Mouse (Mus musculus) lung, postnatal 0 days (tissue): ENCODE data around the gene Gdpd5. TPM values are rescaled to one million over a fixed set of nuclear protein-coding genes. Genes with fewer than 3 reads are reported as not detected.
A peak's percentile ranks its signal among the peaks of the same experiment; 100 is the strongest.
"Not testable (repeated sequence)": the region's sequence is repeated elsewhere in the genome, so short reads cannot be mapped to it uniquely, and the experiment has no call there.

Source experiments
- ATAC-seq: fragments of 200-750 bp; cut with Nextera tagmentation; 2 replicates; pipeline ENCODE4 v1.8.0; 2017; ENCODE audit warnings: moderate library complexity
- DNase-seq: peaks from one replicate; pipeline ENCODE4 v3.0.0-alpha.2; 2016; ENCODE audit warnings: low spot score
- H3K27ac ChIP-seq: fragments of 300-500 bp; sonication (generic); 2 replicates; pipeline ENCODE4 v1.5.1; 2014; ENCODE audit warnings: antibody characterized with exemption, mild to moderate bottlenecking, low read length, mixed read lengths
- H3K27me3 ChIP-seq: fragments of 300-500 bp; sonication (generic); replicated peaks from 2 replicates; pipeline ENCODE4 v1.6.1; 2014; ENCODE audit warnings: low read length, mixed read lengths; ENCODE audit not compliant: insufficient read depth
- H3K36me3 ChIP-seq: fragments of 300-500 bp; sonication (generic); 2 replicates; pipeline ENCODE4 v1.6.1; 2014; ENCODE audit warnings: low read length, mixed read lengths; ENCODE audit not compliant: insufficient read depth
- H3K4me1 ChIP-seq: fragments of 300-500 bp; sonication (generic); 2 replicates; pipeline ENCODE4 v1.6.1; 2014; ENCODE audit warnings: antibody characterized with exemption, low read depth, low read length, mixed read lengths; ENCODE audit not compliant: insufficient read depth
- H3K4me2 ChIP-seq: fragments of 300-500 bp; sonication (generic); replicated peaks from 2 replicates; pipeline ENCODE4 v1.6.1; 2014; ENCODE audit warnings: low read depth, mild to moderate bottlenecking, low read length, moderate library complexity, mixed read lengths
- H3K4me3 ChIP-seq: fragments of 300-500 bp; sonication (generic); 2 replicates; pipeline ENCODE4 v1.5.1; 2014; ENCODE audit warnings: low read depth, low read length
- H3K9ac ChIP-seq: fragments of 300-500 bp; sonication (generic); replicated peaks from 2 replicates; pipeline ENCODE4 v1.6.1; 2014; ENCODE audit warnings: low read depth, mild to moderate bottlenecking
- H3K9me3 ChIP-seq: fragments of 300-500 bp; sonication (generic); 2 replicates; pipeline ENCODE4 v1.6.1; 2016; ENCODE audit warnings: low read length, mixed read lengths
- CTCF ChIP-seq: IDR thresholded peaks from 2 replicates; pipeline ENCODE4 v1.5.1; 2016; ENCODE audit warnings: antibody characterized with exemption, mild to moderate bottlenecking
- EP300 ChIP-seq: IDR thresholded peaks from 2 replicates; pipeline ENCODE4 v1.6.1; 2016; ENCODE audit warnings: antibody characterized with exemption, mild to moderate bottlenecking, control low read depth
- WGBS: fragments of 180-500 bp; shearing (Covaris S2); extraction: QIAGEN DNeasy Blood & Tissue Kit; methylation state at CpG from one replicate; pipeline ENCODE4 v1.1.7; 2014; 5-methylcytosine and 5-hydroxymethylcytosine counted together
- polyA plus RNA-seq: library from polyadenylated mRNA; unstranded; fragments of >200 nt; fragmentation: Nextera tagmentation; extraction: Ambion mirVana; gene quantifications from 2 replicates; pipeline ENCODE4 v1.2.1, GENCODE M21; 2015

Gdpd5 gene
- polyA plus RNA-seq, 1 experiment from 2014 or later, result 18.7 TPM

GRCm38 (mm10) chr7:99365069-99365468 is 16.1 kb upstream of the Gdpd5 start:
- H3K9ac ChIP-seq, result no peak overlapping the region
- no peaks in the 10 kb centered on the region for H3K9me3 ChIP-seq
- no peak overlapping the region for H3K27ac ChIP-seq
- DNase-seq, result peak; percentile 90
- peaks cover 5% of the 10 kb centered on the region; the same call in 1 of the 2 replicates for H3K4me1 ChIP-seq
- no peaks in the 10 kb centered on the region for H3K36me3 ChIP-seq
- H3K4me3 ChIP-seq, result no peak overlapping the region
- TF ChIP-seq EP300, result no peak
- TF ChIP-seq CTCF, result peak; percentile 99
- WGBS, result 2% methylated on average over 5 of the region's 5 CpGs
- no peaks in the 10 kb centered on the region for H3K27me3 ChIP-seq
- no peak overlapping the region for H3K4me2 ChIP-seq
- ATAC-seq, result 0 out of 2 replicates have a peak, but pooled peaks have one; percentile 7

- TF ChIP-seq EP300, result no peak
- TF ChIP-seq CTCF, result no peak
- DNase-seq, result no peak
- no peak overlapping the region for H3K4me2 ChIP-seq
- WGBS, result 63% methylated on average over 6 of the region's 6 CpGs
- H3K27me3 ChIP-seq, result no peaks in the 10 kb centered on the region
- no peaks in the 10 kb centered on the region for H3K9me3 ChIP-seq
- H3K4me3 ChIP-seq, result no peak overlapping the region
- no peaks in the 10 kb centered on the region for H3K36me3 ChIP-seq
- H3K9ac ChIP-seq, result no peak overlapping the region
- ATAC-seq, result no peak
- no peaks in the 10 kb centered on the region for H3K4me1 ChIP-seq
- H3K27ac ChIP-seq, result no peak overlapping the region
Measured at GRCm38 (mm10) chr7:99366716-99367115, 14.5 kb upstream of the Gdpd5 start.

- DNase-seq, H3K9ac ChIP-seq, H3K4me2 ChIP-seq, H3K9me3 ChIP-seq, H3K27ac ChIP-seq, H3K4me1 ChIP-seq, H3K27me3 ChIP-seq, H3K4me3 ChIP-seq, H3K36me3 ChIP-seq: not testable (repeated sequence)
- TF ChIP-seq CTCF, result peak; percentile 62
- peak; percentile 57 for ATAC-seq
- WGBS, result 65% methylated on average over 3 of the region's 3 CpGs
Measured at GRCm38 (mm10) chr7:99374325-99374724, 6.9 kb upstream of the Gdpd5 start.

GRCm38 (mm10) chr7:99375455-99375854 is 5.8 kb upstream of the Gdpd5 start:
- Histone ChIP-seq H3K27ac (no peak overlapping the region), H3K4me2 (no peak overlapping the region), H3K4me3 (no peak overlapping the region), H3K4me1 (0 out of 2 replicates have a peak, but pooled peaks cover 2% of the 10 kb centered on the region), H3K9me3 (no peaks in the 10 kb centered on the region), H3K9ac (no peak overlapping the region), H3K27me3 (no peaks in the 10 kb centered on the region), H3K36me3 (no peaks in the 10 kb centered on the region)
- DNase-seq, result peak; percentile 67
- no peak for ATAC-seq
- 2% methylated on average over 4 of the region's 4 CpGs for WGBS
- TF ChIP-seq CTCF (peak; percentile 91), EP300 (no peak)

GRCm38 (mm10) chr7:99378870-99379269 is 2.3 kb upstream of the Gdpd5 start:
- H3K9me3 ChIP-seq, result no peaks in the 10 kb centered on the region
- H3K36me3 ChIP-seq, result no peaks in the 10 kb centered on the region
- H3K9ac ChIP-seq, result no peak overlapping the region
- no peak overlapping the region for H3K27ac ChIP-seq
- WGBS, result 56% methylated on average over 8 of the region's 8 CpGs
- no peak for TF ChIP-seq CTCF
- TF ChIP-seq EP300, result no peak
- peaks cover 19% of the 10 kb centered on the region for H3K4me1 ChIP-seq
- H3K27me3 ChIP-seq, result no peaks in the 10 kb centered on the region
- H3K4me2 ChIP-seq, result no peak overlapping the region
- DNase-seq (no peak), ATAC-seq (no peak)
- no peak overlapping the region for H3K4me3 ChIP-seq

- TF ChIP-seq EP300 (no peak), CTCF (peak; percentile 57)
- H3K27me3 ChIP-seq, result no peaks in the 10 kb centered on the region
- no peak for DNase-seq
- ATAC-seq, result peak; percentile 40
- peak overlapping the region; percentile 66 for H3K4me3 ChIP-seq
- H3K27ac ChIP-seq, result peak overlapping the region; percentile 73
- WGBS, result 2% methylated on average over 24 of the region's 24 CpGs
- H3K36me3 ChIP-seq, result no peaks in the 10 kb centered on the region
- H3K9me3 ChIP-seq, result no peaks in the 10 kb centered on the region
- peak overlapping the region; percentile 90 for H3K4me2 ChIP-seq
- H3K4me1 ChIP-seq, result peaks cover 32% of the 10 kb centered on the region
- no peak overlapping the region for H3K9ac ChIP-seq
Measured at GRCm38 (mm10) chr7:99380491-99381213, 562 bp upstream of the Gdpd5 start.
